Mouse (Mus musculus) yolk sac, embryonic 10.5 days (tissue): ENCODE results near the gene Tap1.
"Not testable (repeated sequence)": the region's sequence is repeated elsewhere in the genome, so short reads cannot be mapped to it uniquely, and the experiment has no call there.

Experiments used
- DNase-seq: peaks from one replicate; pipeline ENCODE4 v3.0.0-alpha.2; 2017; ENCODE audit warnings: low spot score

Tap1 gene

DNA sequence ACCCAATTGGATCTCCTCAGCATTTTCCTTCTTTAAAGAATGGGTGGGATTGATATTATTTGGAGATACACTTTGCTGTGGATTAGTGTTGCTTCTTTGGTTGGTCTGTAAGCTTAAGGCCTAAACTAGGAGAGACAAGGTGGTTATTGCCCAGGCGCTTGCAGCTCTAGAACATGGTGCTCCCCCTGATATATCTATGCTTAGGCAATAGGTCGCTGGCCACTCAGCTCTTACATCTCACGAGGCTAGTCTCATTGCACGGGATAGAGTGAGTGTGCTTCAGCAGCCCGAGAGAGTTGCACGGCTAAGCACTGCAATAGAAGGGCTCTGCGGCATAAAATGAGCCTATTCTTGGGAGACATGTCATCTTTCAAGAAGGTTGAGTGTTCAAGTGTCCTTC is 44.7 kb downstream of the Tap1 start:
- not testable (repeated sequence) for DNase-seq

DNA sequence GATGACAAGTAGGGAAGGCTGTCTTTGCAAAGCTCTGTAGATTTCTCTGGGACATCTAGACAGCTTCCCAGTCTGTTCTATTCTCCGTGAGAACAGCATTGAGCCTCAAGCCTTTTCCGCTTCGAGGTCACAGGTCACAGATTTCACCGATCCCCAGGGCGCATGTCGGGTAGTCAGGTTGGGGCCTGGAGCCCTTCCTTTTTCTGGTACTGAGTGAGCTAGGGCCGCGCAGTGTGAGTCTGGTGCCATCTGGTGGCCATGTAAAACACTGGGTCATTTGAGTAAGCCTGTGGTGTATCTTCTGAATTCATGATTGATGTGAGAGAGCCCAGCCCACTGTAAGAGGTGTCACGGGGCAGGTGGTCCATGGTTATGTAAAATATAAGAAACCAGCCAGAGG is 47.6 kb downstream of the Tap1 start:
- DNase-seq = no peak

DNA sequence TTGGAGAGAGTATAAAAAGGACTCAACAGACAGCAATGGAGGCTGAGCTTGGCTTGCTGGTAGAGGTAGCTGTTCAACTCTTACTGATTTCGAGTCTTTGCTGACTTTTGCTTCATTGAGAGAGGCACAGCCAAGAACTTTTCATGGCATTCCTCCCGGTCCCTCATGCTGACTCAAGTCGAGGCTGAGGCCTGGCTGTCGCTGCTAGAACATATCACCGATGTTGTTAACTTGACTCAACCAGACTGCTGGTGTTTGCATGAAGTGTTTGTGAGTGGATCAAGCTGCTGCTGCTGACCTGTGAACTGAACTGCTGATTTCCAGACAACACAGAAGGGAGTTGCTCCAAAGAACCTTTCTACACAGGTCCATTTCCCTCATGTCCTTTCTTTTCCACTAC is 49.3 kb downstream of the Tap1 start:
- no peak for DNase-seq

DNA sequence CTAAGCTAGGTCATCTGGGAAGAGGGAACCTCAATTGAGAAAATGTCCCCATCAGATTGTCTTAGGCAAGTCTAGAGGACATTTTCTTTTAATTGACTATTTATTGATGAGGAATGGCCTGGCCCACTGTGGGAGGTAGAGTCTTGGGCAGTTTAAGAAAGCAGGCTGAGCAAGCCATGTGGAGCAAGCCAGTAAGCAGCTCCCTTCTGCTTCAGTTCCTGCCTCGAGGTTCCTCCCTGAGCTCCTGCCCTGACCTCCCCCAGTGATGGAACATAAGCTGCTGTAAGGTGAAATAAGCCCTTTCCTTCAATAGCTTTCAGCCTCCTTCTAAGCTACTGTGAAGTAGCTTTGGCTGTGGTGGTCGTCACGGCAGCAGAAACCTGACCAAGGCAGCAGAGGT is 50.4 kb downstream of the Tap1 start:
- DNase-seq = no peak

DNA sequence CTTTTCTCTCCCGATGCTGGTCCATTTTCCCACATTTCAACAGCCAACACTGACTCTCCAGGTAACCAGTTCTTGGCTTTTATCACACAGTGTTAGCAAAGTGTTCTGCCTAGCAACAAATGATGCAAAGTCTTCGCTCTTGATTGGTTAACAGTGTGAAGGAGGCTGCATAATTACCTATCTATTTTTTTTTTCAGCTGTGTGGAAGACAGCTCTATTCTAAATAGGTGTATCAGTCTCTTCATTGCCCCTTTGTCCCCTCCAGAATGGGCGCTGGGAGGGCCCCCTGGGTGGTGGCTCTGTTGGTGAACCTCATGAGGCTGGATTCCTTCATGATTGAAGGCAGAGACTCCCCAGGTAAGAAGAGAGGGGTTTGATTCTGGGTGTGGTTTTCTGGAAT is 51.4 kb downstream of the Tap1 start, which contains the start of gene H2-Ob:
H2-Ob (plus strand) TSS at position 198 of the 400 bp plus-strand sequence.
- no peak for DNase-seq

DNA sequence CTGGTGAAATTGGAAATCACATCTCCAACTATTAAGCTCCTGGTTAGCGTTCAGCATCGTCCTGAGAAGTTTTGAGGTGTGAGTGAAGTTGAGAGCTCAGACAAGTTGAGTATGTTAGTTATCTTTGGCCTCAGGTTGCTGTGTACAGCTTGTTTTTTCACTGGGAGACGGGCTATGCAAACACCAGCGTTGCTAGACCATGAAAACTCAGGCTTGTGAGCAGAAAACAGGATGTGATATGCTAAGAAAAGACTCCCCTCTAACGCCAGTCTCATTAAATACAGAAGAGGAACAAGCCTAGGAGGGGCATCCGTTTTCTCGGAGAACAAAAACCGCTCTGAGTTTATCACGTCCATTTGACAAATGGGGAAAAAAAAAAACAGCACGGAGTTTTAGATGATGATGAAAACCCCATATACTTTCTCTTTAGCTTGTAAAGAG is 52.3 kb downstream of the Tap1 start:
- DNase-seq = no peak

DNA sequence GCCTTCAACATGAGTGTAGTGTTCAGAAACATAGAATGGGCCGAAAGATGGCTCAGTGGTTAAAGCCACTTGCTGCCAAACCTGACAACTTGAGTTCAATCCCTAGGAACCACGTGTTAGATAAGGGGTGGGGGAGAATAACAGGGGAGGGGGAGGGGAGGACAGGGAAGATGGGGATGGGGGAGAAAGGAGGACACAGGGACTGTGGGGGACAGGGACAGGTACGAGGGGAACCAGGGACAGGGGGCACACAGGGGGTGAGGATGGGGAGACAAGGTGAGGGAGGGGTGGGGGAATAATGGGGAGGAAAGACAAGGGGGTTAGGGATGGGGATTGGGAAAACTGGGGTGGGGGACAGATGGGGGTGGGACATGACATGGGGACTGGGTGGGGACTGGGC is 53.0 kb downstream of the Tap1 start:
- DNase-seq = no peak

DNA sequence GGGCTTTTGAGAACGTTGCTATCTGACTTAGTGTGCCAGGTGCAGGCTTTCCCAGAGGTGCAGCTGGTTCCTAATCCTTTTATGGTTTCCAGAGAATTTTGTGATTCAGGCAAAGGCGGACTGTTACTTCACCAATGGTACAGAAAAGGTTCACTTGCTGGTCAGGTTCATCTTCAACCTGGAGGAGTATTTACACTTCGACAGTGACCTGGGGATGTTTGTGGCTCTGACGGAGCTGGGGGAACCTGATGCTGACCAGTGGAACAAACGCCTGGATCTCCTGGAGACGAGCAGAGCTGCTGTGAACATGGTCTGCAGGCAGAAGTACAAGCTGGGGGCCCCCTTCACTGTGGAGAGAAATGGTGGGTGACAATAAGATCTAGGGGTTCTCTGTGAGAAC is 53.6 kb downstream of the Tap1 start:
- no peak for DNase-seq

DNA sequence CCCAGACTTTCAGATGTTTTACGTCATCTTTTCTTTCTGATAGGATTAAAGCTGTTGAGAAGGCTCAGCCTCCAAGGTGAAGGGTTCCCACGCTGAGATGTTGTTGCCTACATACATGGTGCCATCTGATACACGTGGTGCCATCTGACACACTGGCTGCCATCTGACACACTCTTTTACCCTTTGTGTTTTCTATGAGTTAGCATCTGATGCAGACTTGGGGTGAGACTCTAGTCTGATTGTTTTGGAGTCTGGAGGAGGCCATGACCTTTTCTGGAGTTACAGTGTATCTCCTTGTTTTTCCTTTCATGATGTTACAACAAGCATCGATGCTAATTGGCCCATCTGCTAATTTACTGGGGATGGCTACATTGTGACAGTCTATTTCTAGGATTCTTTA is 57.3 kb downstream of the Tap1 start:
- no peak for DNase-seq
